Mouse (Mus musculus) adrenal gland, postnatal 36 days (tissue): ENCODE results near the gene Hacd2. TPM values are rescaled to one million over a fixed set of nuclear protein-coding genes. Genes with fewer than 3 reads are reported as not detected.
A peak's percentile ranks its signal among the peaks of the same experiment; 100 is the strongest.

Experiments
- DNase-seq, 2 experiments: peaks; one replicate each; pipeline ENCODE4 v3.0.0; 2021; ENCODE audit warnings: mixed read lengths in 1 of 2
- total RNA-seq, 2 experiments: library from RNA; stranded (reverse); gene quantifications; 2 replicates each; pipeline ENCODE4 v1.2.3; 2021

Hacd2 gene
- total RNA-seq, 2 experiments from 2014 or later = 49.2 to 52.9 TPM

GRCm38 (mm10) chr16:35117436-35117835 is 95.2 kb downstream of the Hacd2 start:
- no peak for DNase-seq

GRCm38 (mm10) chr16:35120603-35121002 is 98.4 kb downstream of the Hacd2 start:
- DNase-seq = no peak

DNA sequence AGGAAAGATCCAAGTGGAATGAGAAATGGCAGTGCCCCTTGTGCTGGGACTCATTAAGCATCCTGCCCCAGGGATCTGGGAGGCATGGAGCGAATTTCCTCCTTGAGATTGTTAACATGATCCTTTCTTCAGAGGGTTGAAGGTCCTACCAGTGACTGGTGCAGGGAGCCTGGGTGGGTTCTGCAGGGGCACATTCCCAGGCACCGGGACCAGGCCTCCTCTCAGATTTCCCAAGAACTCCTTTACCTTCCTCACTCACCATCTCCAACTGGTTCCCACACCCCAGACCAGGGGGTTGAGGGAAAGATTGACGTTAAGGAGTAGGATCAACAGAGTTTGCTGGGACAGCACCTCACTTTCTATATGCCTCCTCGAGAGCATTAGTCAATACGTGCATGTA is 105.0 kb downstream of the Hacd2 start:
- no peak for DNase-seq

- DNase-seq = no peak
Measured at GRCm38 (mm10) chr16:35130172-35130571, 107.9 kb downstream of the Hacd2 start.

DNA sequence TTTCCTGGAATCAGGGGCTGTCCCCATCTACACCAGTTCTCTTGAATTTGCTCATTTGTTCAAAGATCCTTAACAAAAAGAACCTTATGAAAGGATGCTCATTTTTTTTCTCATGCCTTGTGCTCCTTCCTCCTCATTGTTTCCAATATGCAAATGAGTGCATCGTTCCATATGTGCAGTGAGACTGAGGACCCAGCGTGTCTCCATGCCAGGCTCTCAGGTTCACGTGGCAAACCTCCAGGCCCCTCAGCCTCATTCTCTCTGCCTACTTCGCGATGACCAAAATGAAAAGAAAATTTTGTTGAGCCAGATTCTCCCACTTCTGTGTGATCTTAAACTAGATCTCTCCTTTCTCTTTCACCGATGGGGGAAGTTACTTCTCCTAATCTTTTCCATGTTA is 117.2 kb downstream of the Hacd2 start:
- no peak for DNase-seq

GRCm38 (mm10) chr16:35139873-35140619 is 117.8 kb downstream of the Hacd2 start:
- DNase-seq = peak in 1 of 2 experiments; percentile 27

DNA sequence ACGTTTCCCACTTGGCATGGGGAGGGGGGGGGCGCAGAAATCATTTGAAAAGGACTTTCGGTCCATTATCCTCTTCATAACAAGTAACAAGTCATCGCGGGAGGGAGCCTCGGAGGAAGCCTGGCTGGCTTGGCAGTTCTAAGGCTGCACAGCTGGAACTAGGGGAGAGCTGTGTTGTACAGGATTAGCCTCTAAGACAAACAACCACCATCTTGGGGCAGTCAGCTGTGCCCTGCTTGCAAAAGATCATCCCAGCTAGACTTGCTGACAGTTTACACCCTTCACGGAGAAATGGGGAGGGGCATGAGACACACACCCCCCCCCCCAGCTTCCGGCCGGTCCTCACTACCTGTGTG is 118.4 kb downstream of the Hacd2 start:
- no peak for DNase-seq

DNA sequence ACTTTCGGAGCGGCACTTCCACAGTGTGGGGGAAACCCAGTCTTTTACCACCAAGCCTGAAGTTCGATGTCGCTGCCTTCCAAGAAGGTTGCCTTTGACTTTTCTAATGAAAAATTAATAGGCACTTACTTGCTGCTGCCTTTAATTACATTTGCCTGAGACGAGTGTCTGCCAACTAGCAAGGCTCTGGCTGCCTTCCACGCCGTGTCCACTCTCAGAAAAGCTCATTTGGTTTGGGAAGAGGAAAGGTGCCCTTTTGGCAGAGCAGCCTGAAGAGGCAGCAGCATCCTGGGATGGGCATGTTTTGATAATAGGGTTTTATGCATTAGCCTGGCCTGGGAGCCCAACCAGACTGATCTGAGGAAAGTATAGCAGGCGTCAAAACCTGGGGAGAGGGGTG is 119.6 kb downstream of the Hacd2 start:
- DNase-seq = no peak

- DNase-seq = no peak
Measured at GRCm38 (mm10) chr16:35146153-35146552, 123.9 kb downstream of the Hacd2 start.

- DNase-seq = no peak
Measured at GRCm38 (mm10) chr16:35153146-35153755, 131.0 kb downstream of the Hacd2 start.

DNA sequence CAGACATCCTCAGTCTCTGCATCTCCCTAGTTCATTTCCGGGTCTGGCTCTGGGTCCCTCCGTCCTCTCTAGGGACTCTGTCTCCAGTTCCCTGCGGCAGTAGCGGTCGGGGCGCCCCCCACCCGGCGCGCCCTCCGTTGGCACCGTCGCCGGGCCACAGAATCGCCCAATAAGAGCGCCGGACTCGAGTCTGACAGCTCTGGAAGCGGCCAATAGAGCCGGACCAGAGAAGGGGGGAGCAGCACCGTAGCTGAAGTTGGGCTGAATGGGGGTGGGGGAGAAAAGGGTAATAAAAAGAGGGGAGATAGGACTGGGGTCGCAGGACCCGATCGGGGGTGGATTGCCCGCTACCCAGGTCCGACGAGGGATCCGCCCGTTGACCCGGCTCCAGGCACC is 132.0 kb downstream of the Hacd2 start:
- peak; percentile 27 to 28 for DNase-seq

DNA sequence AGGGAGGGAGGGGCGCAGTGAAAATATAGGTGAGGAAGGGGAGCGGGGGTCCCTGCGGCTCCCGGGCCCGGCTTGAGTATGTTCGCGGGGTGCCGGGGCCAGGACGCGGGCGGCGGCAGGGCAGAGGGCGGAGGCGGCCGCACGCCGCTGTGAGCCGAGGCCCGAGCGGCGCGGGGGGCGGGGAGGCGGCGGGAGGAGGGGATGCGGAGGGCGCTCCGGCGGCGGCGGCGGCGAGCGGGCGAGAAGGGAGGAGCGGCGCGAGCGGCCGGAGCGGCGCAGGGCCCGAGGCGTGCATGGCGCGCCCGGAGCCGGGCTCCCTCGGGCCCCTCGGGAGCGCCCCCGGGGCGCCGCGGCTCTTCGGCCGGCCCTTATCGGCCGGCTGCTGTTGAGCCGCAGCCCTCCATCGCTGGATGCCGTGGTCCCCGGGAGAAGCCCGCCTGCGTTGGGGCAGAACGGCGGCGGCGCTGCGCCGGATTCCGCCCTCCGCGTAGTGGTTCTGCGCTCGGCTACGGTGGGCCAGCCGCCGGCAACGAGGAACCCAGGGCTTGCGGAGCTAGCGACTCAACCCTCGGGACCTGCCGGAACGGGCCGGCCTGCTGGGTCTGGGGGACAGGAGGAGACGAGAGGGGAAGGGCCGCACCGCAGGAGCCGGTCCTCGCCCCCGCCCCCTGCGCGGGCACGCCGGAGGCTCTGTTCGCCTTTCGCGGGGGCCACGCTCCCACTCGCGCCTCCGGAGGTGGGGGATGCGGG is 132.6 kb downstream of the Hacd2 start, which contains the start of gene Adcy5:
Gene Adcy5, plus strand, starts transcription at position 237 of the 750 bp plus-strand sequence.
- DNase-seq = peak; percentile 33 to 62

DNA sequence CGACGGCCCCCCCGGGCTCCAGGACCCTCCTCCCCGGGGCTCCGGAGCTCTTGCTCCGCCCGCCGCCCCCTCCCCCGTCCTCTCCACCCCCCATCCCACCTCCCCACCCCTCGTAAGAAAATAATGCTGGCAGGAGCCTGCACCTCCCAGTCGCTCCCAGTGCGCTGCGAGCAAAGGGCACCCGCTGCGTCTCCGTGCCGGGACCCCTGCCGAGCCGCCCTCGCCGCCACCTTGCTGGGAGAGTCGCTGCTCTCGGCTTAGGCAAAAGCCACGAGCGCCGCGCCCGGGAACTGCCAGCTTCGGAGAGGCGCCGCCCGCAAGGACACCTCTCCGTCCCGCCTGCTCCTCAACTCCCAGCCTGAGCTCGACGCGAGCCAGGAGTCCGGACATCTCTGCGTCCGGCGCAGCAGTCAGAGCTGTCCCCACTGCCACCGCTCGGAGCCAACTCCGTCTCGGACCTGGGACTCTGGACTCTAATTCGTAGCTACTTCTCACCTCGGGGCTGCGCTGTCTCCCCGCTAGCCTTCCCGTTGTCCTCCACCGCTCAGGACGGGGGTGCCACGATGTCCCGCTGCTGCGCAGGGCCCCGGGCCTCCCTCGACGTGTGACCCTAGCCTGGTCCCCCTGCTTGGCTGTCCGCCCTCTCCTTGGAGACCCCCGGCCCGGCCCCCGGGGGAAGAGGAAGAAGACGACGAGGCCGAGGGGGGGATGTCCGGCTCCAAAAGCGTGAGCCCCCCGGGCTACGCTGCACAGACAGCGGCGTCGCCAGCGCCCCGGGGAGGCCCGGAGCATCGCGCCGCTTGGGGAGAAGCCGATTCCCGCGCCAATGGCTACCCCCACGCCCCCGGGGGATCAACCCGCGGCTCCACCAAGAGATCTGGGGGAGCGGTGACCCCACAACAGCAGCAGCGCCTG is 133.4 kb downstream of the Hacd2 start:
- DNase-seq = peak; percentile 71

GRCm38 (mm10) chr16:35156306-35156695 is 134.1 kb downstream of the Hacd2 start:
- DNase-seq = peak; percentile 64 to 81

DNA sequence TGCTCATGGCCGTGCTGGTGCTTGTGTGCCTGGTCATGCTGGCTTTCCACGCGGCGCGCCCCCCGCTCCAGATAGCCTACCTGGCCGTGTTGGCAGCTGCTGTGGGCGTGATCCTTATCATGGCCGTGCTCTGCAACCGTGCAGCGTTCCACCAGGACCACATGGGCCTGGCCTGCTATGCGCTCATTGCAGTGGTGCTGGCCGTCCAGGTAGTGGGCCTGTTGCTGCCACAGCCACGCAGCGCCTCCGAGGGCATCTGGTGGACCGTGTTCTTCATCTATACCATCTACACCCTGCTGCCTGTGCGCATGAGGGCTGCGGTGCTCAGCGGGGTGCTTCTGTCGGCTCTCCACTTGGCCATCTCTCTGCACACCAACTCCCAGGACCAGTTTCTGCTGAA is 134.6 kb downstream of the Hacd2 start:
- no peak for DNase-seq

Other genes with a start within 250 kb of the Hacd2 start
- gene Adcy5, start 132.4 kb downstream of the Hacd2 start, total RNA-seq = 10 to 100 TPM in 1 of 2 experiments, 1 to 10 TPM in 1; 7.8 to 13.9 TPM